Mouse (Mus musculus) neural tube, embryonic 11.5 days (tissue): ENCODE measurements around the gene Ctsg. TPM values are rescaled to one million over a fixed set of nuclear protein-coding genes. Genes with fewer than 3 reads are reported as not detected.
"Not testable (repeated sequence)": the region's sequence is repeated elsewhere in the genome, so short reads cannot be mapped to it uniquely, and the experiment has no call there.

Experiments
- ATAC-seq: fragments of 200-750 bp; cut with Nextera tagmentation; 2 replicates; pipeline ENCODE4 v1.8.0; 2017; ENCODE audit warnings: moderate number of reproducible peaks, mild to moderate bottlenecking, moderate TSS enrichment, moderate library complexity; ENCODE audit not compliant: insufficient read depth, low FRiP score, low TSS enrichment
- DNase-seq: peaks from one replicate; pipeline ENCODE4 v3.0.0-alpha.2; 2015; ENCODE audit warnings: low spot score
- H3K27ac ChIP-seq: fragments of 300-500 bp; sonication (generic); 2 replicates; pipeline ENCODE4 v1.5.1; 2014; ENCODE audit warnings: low read depth, mild to moderate bottlenecking, low read length
- H3K27me3 ChIP-seq: fragments of 300-500 bp; sonication (generic); 2 replicates; pipeline ENCODE4 v1.6.1; 2014; ENCODE audit warnings: mild to moderate bottlenecking, low read length, mixed read lengths; ENCODE audit not compliant: control insufficient read depth, insufficient read depth
- H3K36me3 ChIP-seq: fragments of 300-500 bp; sonication (generic); 2 replicates; pipeline ENCODE4 v1.6.1; 2014; ENCODE audit warnings: mild to moderate bottlenecking, low read length, moderate library complexity, mixed read lengths; ENCODE audit not compliant: control insufficient read depth, insufficient read depth
- H3K4me1 ChIP-seq: fragments of 300-500 bp; sonication (generic); 2 replicates; pipeline ENCODE4 v1.6.1; 2014; ENCODE audit warnings: low read length, mixed read lengths; ENCODE audit not compliant: control insufficient read depth, insufficient read depth
- H3K4me2 ChIP-seq: fragments of 300-500 bp; sonication (generic); 2 replicates; pipeline ENCODE4 v1.6.1; 2014; ENCODE audit warnings: low read depth, mild to moderate bottlenecking, moderate library complexity
- H3K4me3 ChIP-seq: fragments of 300-500 bp; sonication (generic); 2 replicates; pipeline ENCODE4 v1.5.1; 2014; ENCODE audit warnings: low read depth, low read length
- H3K9ac ChIP-seq: fragments of 300-500 bp; sonication (generic); 2 replicates; pipeline ENCODE4 v1.6.1; 2014; ENCODE audit warnings: mild to moderate bottlenecking, low read length
- H3K9me3 ChIP-seq: fragments of 300-500 bp; sonication (generic); 2 replicates; pipeline ENCODE4 v1.6.1; 2016; ENCODE audit warnings: low read length; ENCODE audit not compliant: control insufficient read depth
- WGBS: fragments of 180-500 bp; shearing (Covaris S2); extraction: QIAGEN DNeasy Blood & Tissue Kit; methylation state at CpG from one replicate; pipeline ENCODE4 v1.1.7; 2014; 5-methylcytosine and 5-hydroxymethylcytosine counted together
- polyA plus RNA-seq: library from polyadenylated mRNA; unstranded; fragments of >200 nt; fragmentation: Nextera tagmentation; extraction: Ambion mirVana; gene quantifications from 2 replicates; pipeline ENCODE4 v1.2.1, GENCODE M21; 2014

Gene Ctsg
- polyA plus RNA-seq, 1 experiment from 2014 or later: not detected

DNA sequence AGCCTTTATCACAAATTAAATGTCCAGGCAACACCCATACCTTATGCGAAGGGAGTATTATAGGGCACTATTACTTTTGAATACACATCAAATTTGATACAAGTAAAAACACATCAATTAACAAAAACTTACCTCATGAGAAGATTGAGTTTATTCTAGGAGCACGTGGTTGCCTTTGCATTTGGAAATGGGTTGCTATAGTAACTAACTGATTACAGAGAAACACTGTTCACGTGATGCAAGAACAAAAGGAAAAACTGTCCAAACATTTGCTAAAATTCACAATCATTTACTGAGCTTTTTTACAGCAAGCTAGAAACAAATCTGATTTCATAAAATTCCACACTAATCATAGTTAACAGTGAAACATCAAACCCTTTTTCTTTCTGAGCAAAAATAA lies 1.1 kb upstream of the Ctsg start:
- 81% methylated on average over 3 of the region's 3 CpGs for WGBS
- no peak overlapping the region for H3K9ac ChIP-seq
- H3K4me3 ChIP-seq: no peak overlapping the region
- no peak for DNase-seq
- H3K4me2 ChIP-seq: no peak overlapping the region
- no peaks in the 10 kb centered on the region for H3K4me1 ChIP-seq
- H3K27ac ChIP-seq: no peak overlapping the region
- H3K9me3 ChIP-seq: no peaks in the 10 kb centered on the region
- no peaks in the 10 kb centered on the region for H3K27me3 ChIP-seq
- ATAC-seq: no peak
- H3K36me3 ChIP-seq: no peaks in the 10 kb centered on the region

DNA sequence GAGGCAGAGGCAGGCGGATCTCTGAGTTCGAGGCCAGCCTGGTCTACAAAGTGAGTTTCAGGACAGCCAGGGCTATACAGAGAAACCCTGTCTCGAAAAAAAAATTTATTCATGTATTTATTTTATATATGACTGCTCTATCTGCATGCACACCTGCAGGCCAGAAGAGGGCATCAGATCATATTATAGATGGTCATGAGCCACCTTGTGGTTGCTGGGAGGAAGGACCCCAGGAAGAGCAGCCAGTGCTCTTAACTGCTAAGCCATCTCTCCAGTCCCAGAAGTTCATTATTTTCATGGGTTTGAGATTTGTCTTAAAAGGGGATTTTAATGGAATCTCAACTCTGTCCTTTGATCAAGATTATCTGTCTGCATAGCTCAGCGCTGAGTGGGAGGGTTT lies 3.4 kb downstream of the Ctsg start:
- no peak overlapping the region for H3K4me2 ChIP-seq
- 80% methylated on average over 4 of the region's 4 CpGs for WGBS
- no peaks in the 10 kb centered on the region for H3K9me3 ChIP-seq
- H3K36me3 ChIP-seq: no peaks in the 10 kb centered on the region
- no peak for ATAC-seq
- DNase-seq: no peak
- H3K9ac ChIP-seq: no peak overlapping the region
- H3K4me3 ChIP-seq: no peak overlapping the region
- H3K27me3 ChIP-seq: no peaks in the 10 kb centered on the region
- H3K27ac ChIP-seq: no peak overlapping the region
- H3K4me1 ChIP-seq: no peaks in the 10 kb centered on the region

DNA sequence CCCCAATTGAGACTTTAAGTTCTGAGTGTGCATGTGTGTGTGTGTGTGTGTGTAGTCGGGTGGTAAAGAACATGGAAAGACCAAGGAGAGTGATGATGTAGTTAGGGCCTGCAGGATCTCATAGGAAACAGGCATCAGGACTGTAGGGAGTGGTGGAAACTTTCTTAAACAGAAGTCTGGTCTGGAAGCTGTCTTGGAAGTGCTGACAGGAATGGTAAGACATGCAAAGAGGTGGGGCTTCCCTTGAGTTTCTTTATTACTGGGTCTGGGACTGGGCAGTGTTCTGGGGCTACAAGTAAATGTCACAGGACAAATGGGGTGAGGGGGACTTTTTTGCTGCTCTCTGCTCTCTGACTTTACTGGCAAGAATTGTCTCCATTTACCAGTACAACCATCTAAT lies 4.8 kb downstream of the Ctsg start:
- DNase-seq (no peak), ATAC-seq (no peak)
- Histone ChIP-seq H3K9ac (no peak overlapping the region), H3K4me3 (no peak overlapping the region), H3K4me1 (no peaks in the 10 kb centered on the region), H3K27me3 (no peaks in the 10 kb centered on the region), H3K27ac (no peak overlapping the region), H3K36me3 (no peaks in the 10 kb centered on the region), H3K9me3 (no peaks in the 10 kb centered on the region), H3K4me2 (no peak overlapping the region)
- 76% methylated on average over 1 of the region's 1 CpGs for WGBS

DNA sequence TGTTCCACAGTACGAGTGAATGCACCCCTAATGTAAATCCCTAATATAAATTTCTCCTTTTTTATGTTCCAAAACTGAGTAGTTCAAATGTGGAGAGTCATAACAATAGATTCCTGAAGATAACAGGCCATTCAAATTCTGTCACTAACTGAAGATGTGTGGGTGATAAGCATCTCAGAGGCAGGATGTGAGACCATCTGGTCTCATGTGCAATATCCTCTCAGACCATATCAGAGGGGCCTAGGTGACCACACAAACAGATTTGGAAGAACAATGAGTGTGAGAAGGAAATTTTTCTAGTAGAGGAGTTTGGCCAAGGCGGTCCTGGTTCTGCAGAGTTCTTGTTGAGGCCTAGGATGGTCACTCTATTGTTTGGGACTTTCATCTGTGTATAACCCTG lies 9.0 kb downstream of the Ctsg start:
- H3K9ac ChIP-seq: no peak overlapping the region
- no peak overlapping the region for H3K4me3 ChIP-seq
- H3K27me3 ChIP-seq: no peaks in the 10 kb centered on the region
- no peaks in the 10 kb centered on the region for H3K36me3 ChIP-seq
- H3K9me3 ChIP-seq: no peaks in the 10 kb centered on the region
- WGBS: 81% methylated on average over 2 of the region's 2 CpGs
- no peak overlapping the region for H3K4me2 ChIP-seq
- no peaks in the 10 kb centered on the region for H3K4me1 ChIP-seq
- ATAC-seq: no peak
- DNase-seq: no peak
- no peak overlapping the region for H3K27ac ChIP-seq

DNA sequence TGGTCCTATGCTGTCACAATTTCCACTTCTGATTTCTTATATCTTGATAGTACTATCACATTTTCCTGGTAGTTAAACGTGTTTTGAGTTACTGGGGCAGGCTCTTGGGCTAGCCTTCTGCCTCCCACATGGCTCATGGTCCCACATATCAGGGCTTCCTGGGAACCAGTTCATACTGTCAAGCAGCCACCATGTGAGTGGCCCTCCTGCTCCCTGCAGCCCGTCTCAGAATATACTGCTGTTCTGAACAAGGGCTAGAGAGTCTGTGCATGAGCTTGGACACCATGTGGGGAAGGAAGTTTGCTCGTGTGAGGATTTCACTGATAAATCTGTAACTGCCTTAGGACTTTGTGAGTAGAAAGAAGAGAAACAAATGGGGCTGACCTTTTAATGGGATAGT lies 15.7 kb downstream of the Ctsg start:
- Histone ChIP-seq H3K36me3 (no peaks in the 10 kb centered on the region), H3K9ac (no peak overlapping the region), H3K27me3 (no peaks in the 10 kb centered on the region), H3K4me1 (no peaks in the 10 kb centered on the region), H3K9me3 (no peaks in the 10 kb centered on the region), H3K4me3 (no peak overlapping the region), H3K27ac (no peak overlapping the region), H3K4me2 (no peak overlapping the region)
- no peak for ATAC-seq
- no peak for DNase-seq
- WGBS: 74% methylated on average over 3 of the region's 3 CpGs

DNA sequence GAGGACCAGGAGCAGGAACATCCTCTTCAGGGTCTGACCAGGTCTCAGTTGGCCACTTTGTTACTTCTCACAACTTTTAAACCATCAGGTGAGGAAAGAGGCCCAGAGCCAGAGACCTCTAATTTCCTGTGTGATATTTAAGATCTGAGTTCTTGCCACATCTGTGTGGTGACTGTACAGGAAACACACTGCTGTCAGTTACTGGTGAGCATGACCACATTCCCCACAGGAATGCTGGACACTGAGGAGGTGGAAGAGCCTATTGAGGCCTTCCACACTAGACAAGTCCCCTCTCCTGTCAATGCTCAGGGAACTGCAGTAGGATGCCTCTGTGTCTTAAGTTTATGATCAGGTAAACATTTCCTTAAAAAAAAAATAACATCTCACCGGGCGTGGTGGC lies 17.2 kb downstream of the Ctsg start, which contains the start of gene Mcpt8:
Gene Mcpt8 (minus strand): TSS at position 107 of the 400 bp plus-strand sequence.
- Histone ChIP-seq H3K4me1 (no peaks in the 10 kb centered on the region), H3K9me3 (no peaks in the 10 kb centered on the region), H3K9ac (no peak within 1 kb of the TSS), H3K36me3 (no peaks in the 10 kb centered on the region), H3K4me3 (no peak within 1 kb of the TSS), H3K4me2 (no peak within 1 kb of the TSS), H3K27me3 (no peaks in the 10 kb centered on the region), H3K27ac (no peak within 1 kb of the TSS)
- ATAC-seq (no peak), DNase-seq (no peak)
- 100% methylated on average over 2 of the region's 2 CpGs for WGBS

DNA sequence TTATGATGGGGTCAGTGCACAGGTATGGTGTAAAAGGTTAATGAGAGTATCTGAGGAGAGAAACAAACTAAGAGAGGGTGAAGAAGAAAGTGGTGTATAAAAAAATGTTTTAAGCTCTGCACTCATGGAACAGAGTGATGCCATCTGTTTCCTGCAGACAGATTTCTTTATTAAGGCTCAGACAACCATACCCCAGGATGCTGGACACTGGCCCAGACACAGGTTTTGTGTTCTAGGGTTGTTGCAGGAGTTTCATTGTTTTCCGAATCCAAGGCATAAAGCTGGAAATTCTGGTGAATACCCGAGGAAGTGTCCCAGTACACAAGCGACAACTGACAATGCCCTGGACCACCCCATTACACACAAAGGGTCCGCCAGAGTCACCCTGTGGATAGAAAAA lies 20.4 kb downstream of the Ctsg start:
- Histone ChIP-seq H3K36me3 (no peaks in the 10 kb centered on the region), H3K9ac (no peak overlapping the region), H3K4me3 (no peak overlapping the region), H3K4me2 (no peak overlapping the region), H3K27me3 (no peaks in the 10 kb centered on the region), H3K9me3 (no peaks in the 10 kb centered on the region), H3K4me1 (no peaks in the 10 kb centered on the region), H3K27ac (no peak overlapping the region)
- WGBS: 81% methylated on average over 4 of the region's 4 CpGs
- no peak for DNase-seq
- ATAC-seq: no peak

DNA sequence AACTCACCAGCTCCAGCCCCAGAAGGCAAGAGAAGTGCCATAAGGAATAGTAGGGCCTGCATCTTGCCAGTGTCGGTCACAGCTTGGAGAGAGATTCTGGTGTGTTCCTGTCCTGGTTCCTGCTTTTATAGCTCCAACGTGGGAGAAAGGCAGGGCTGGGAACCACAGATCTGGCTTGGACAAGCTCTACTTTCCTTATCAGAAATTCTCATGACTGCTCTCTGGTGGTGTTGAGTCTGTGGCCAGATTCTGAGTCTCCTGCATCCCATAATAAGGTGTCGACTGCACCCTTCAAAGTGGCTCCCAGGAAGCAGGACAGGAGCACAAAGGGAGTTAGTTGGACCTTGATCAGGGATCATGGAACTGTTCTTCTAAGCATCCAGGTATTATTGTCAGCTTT lies 40.2 kb downstream of the Ctsg start, which contains the start of gene Mcpt4:
Gene Mcpt4 (minus strand): TSS at position 101 of the 400 bp plus-strand sequence.
- H3K36me3 ChIP-seq, ATAC-seq, DNase-seq, H3K4me3 ChIP-seq, H3K4me2 ChIP-seq, H3K9me3 ChIP-seq, H3K27ac ChIP-seq, H3K27me3 ChIP-seq, H3K4me1 ChIP-seq, H3K9ac ChIP-seq: not testable (repeated sequence)
- 81% methylated on average over 3 of the region's 3 CpGs for WGBS

DNA sequence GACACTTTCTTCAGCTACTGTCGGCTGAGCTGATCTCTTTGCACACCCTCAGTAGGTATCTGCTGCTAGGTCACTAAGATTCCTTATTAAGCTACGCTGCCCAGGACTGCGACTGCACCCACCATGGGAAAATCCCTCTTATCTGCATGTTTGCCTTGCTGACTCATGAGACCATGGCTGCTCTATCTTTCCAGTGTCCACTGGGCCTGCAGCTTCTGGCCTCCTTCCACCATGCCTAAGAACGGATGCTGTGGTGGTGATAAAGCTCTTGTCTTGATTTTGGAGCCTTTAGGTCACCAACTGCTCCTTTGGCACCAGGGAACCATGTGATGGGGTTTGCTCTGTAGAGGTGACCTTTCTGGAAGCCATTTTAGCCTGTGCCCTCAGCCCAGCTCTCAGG lies 44.7 kb downstream of the Ctsg start:
- Histone ChIP-seq H3K4me2 (no peak overlapping the region), H3K36me3 (no peaks in the 10 kb centered on the region), H3K4me1 (no peaks in the 10 kb centered on the region), H3K27ac (no peak overlapping the region), H3K27me3 (no peaks in the 10 kb centered on the region), H3K9me3 (no peaks in the 10 kb centered on the region), H3K4me3 (no peak overlapping the region), H3K9ac (no peak overlapping the region)
- 86% methylated on average over 4 of the region's 4 CpGs for WGBS
- DNase-seq: no peak
- no peak for ATAC-seq
